Mouse (Mus musculus): ENCODE data around the gene D630003M21Rik. TPM values are rescaled to one million over a fixed set of nuclear protein-coding genes. Genes with fewer than 3 reads are reported as not detected.
A peak's percentile ranks its signal among the peaks of the same experiment; 100 is the strongest.

Gene D630003M21Rik
- polyA plus RNA-seq, 1 experiment: 2.8 TPM

GRCm38 (mm10) chr2:158156487-158156886 lies 72.5 kb downstream of the D630003M21Rik start:
- TF ChIP-seq POLR2A (IDR thresholded peaks at IDR 0.05; ENCODE audit: control insufficient read depth, low read depth, low read length): no peak
- no peak for TF ChIP-seq CTCF (IDR thresholded peaks at IDR 0.05; ENCODE audit: control insufficient read depth, insufficient read depth, insufficient replicate concordance, low read depth, low read length)
- Histone ChIP-seq H3K27ac (ENCODE audit: control insufficient read depth, insufficient read depth, low read depth, low read length) (no peak overlapping the region), H3K4me1 (ENCODE audit: control insufficient read depth, insufficient read depth, low read length) (peaks cover 7% of the 10 kb centered on the region), H3K36me3 (ENCODE audit: control insufficient read depth, insufficient read depth, low read length) (no peaks in the 10 kb centered on the region), H3K4me3 (ENCODE audit: control insufficient read depth, low read depth, low read length) (no peak overlapping the region), H3K27me3 (ENCODE audit: control insufficient read depth, insufficient read depth, low read length) (peaks cover 2% of the 10 kb centered on the region; the same call in 1 of the 2 replicates)

GRCm38 (mm10) chr2:158155615-158156014 lies 73.4 kb downstream of the D630003M21Rik start:
- H3K4me1 ChIP-seq (ENCODE audit: control insufficient read depth, insufficient read depth, low read length): peaks cover 7% of the 10 kb centered on the region
- no peaks in the 10 kb centered on the region for H3K36me3 ChIP-seq (ENCODE audit: control insufficient read depth, insufficient read depth, low read length)
- H3K27ac ChIP-seq (ENCODE audit: control insufficient read depth, insufficient read depth, low read depth, low read length): no peak overlapping the region
- H3K4me3 ChIP-seq (ENCODE audit: control insufficient read depth, low read depth, low read length): no peak overlapping the region
- TF ChIP-seq POLR2A (IDR thresholded peaks at IDR 0.05; ENCODE audit: control insufficient read depth, low read depth, low read length) (no peak), CTCF (IDR thresholded peaks at IDR 0.05; ENCODE audit: control insufficient read depth, insufficient read depth, insufficient replicate concordance, low read depth, low read length) (no peak)
- peaks cover 2% of the 10 kb centered on the region; the same call in 1 of the 2 replicates for H3K27me3 ChIP-seq (ENCODE audit: control insufficient read depth, insufficient read depth, low read length)

GRCm38 (mm10) chr2:158155101-158155500 lies 73.9 kb downstream of the D630003M21Rik start:
- no peak for TF ChIP-seq CTCF (IDR thresholded peaks at IDR 0.05; ENCODE audit: control insufficient read depth, insufficient read depth, insufficient replicate concordance, low read depth, low read length)
- no peak for TF ChIP-seq POLR2A (IDR thresholded peaks at IDR 0.05; ENCODE audit: control insufficient read depth, low read depth, low read length)
- H3K4me1 ChIP-seq (ENCODE audit: control insufficient read depth, insufficient read depth, low read length): peaks cover 7% of the 10 kb centered on the region
- peaks cover 2% of the 10 kb centered on the region; the same call in 1 of the 2 replicates for H3K27me3 ChIP-seq (ENCODE audit: control insufficient read depth, insufficient read depth, low read length)
- no peaks in the 10 kb centered on the region for H3K36me3 ChIP-seq (ENCODE audit: control insufficient read depth, insufficient read depth, low read length)
- no peak overlapping the region for H3K4me3 ChIP-seq (ENCODE audit: control insufficient read depth, low read depth, low read length)
- no peak overlapping the region for H3K27ac ChIP-seq (ENCODE audit: control insufficient read depth, insufficient read depth, low read depth, low read length)

GRCm38 (mm10) chr2:158154641-158155040 lies 74.4 kb downstream of the D630003M21Rik start:
- Histone ChIP-seq H3K27me3 (ENCODE audit: control insufficient read depth, insufficient read depth, low read length) (peaks cover 2% of the 10 kb centered on the region; the same call in 1 of the 2 replicates), H3K27ac (ENCODE audit: control insufficient read depth, insufficient read depth, low read depth, low read length) (no peak overlapping the region), H3K4me1 (ENCODE audit: control insufficient read depth, insufficient read depth, low read length) (peaks cover 7% of the 10 kb centered on the region), H3K4me3 (ENCODE audit: control insufficient read depth, low read depth, low read length) (no peak overlapping the region), H3K36me3 (ENCODE audit: control insufficient read depth, insufficient read depth, low read length) (no peaks in the 10 kb centered on the region)
- TF ChIP-seq CTCF (IDR thresholded peaks at IDR 0.05; ENCODE audit: control insufficient read depth, insufficient read depth, insufficient replicate concordance, low read depth, low read length): no peak
- no peak for TF ChIP-seq POLR2A (IDR thresholded peaks at IDR 0.05; ENCODE audit: control insufficient read depth, low read depth, low read length)

- peak overlapping the region; percentile 35 for H3K4me3 ChIP-seq (ENCODE audit: control insufficient read depth, low read depth, low read length)
- peaks cover 5% of the 10 kb centered on the region for H3K4me1 ChIP-seq (ENCODE audit: control insufficient read depth, insufficient read depth, low read length)
- no peak for TF ChIP-seq POLR2A (IDR thresholded peaks at IDR 0.05; ENCODE audit: control insufficient read depth, low read depth, low read length)
- no peaks in the 10 kb centered on the region for H3K36me3 ChIP-seq (ENCODE audit: control insufficient read depth, insufficient read depth, low read length)
- H3K27me3 ChIP-seq (ENCODE audit: control insufficient read depth, insufficient read depth, low read length): peaks cover 2% of the 10 kb centered on the region; the same call in 1 of the 2 replicates
- H3K27ac ChIP-seq (ENCODE audit: control insufficient read depth, insufficient read depth, low read depth, low read length): no peak overlapping the region
Observed at GRCm38 (mm10) chr2:158153728-158154343, 75.2 kb downstream of the D630003M21Rik start.

- no peaks in the 10 kb centered on the region for H3K36me3 ChIP-seq (ENCODE audit: control insufficient read depth, insufficient read depth, low read length)
- H3K27ac ChIP-seq (ENCODE audit: control insufficient read depth, insufficient read depth, low read depth, low read length): no peak overlapping the region
- peaks cover 5% of the 10 kb centered on the region for H3K4me1 ChIP-seq (ENCODE audit: control insufficient read depth, insufficient read depth, low read length)
- peaks cover 2% of the 10 kb centered on the region; the same call in 1 of the 2 replicates for H3K27me3 ChIP-seq (ENCODE audit: control insufficient read depth, insufficient read depth, low read length)
- TF ChIP-seq CTCF (IDR thresholded peaks at IDR 0.05; ENCODE audit: control insufficient read depth, insufficient read depth, insufficient replicate concordance, low read depth, low read length) (no peak), POLR2A (IDR thresholded peaks at IDR 0.05; ENCODE audit: control insufficient read depth, low read depth, low read length) (no peak)
- H3K4me3 ChIP-seq (ENCODE audit: control insufficient read depth, low read depth, low read length): no peak overlapping the region
Observed at GRCm38 (mm10) chr2:158152685-158153309, 76.2 kb downstream of the D630003M21Rik start.

GRCm38 (mm10) chr2:158151077-158151476 lies 77.9 kb downstream of the D630003M21Rik start:
- peaks cover 2% of the 10 kb centered on the region; the same call in 1 of the 2 replicates for H3K27me3 ChIP-seq (ENCODE audit: control insufficient read depth, insufficient read depth, low read length)
- H3K4me3 ChIP-seq (ENCODE audit: control insufficient read depth, low read depth, low read length): no peak overlapping the region
- peaks cover 5% of the 10 kb centered on the region for H3K4me1 ChIP-seq (ENCODE audit: control insufficient read depth, insufficient read depth, low read length)
- H3K27ac ChIP-seq (ENCODE audit: control insufficient read depth, insufficient read depth, low read depth, low read length): no peak overlapping the region
- TF ChIP-seq POLR2A (IDR thresholded peaks at IDR 0.05; ENCODE audit: control insufficient read depth, low read depth, low read length) (no peak), CTCF (IDR thresholded peaks at IDR 0.05; ENCODE audit: control insufficient read depth, insufficient read depth, insufficient replicate concordance, low read depth, low read length) (peak; percentile 50; the same call in 1 of the 2 replicates)
- no peaks in the 10 kb centered on the region for H3K36me3 ChIP-seq (ENCODE audit: control insufficient read depth, insufficient read depth, low read length)
